Mouse (Mus musculus) right cerebral cortex, adult 2 months (tissue): ENCODE results near the gene Bsph1.
A peak's percentile ranks its signal among the peaks of the same experiment; 100 is the strongest.

Experiments used
- DNase-seq, 2 experiments: peaks; one replicate each; pipeline ENCODE4 v3.0.0; 2021 to 2022; ENCODE audit warnings: low spot score in 2 of 2

Gene Bsph1

DNA sequence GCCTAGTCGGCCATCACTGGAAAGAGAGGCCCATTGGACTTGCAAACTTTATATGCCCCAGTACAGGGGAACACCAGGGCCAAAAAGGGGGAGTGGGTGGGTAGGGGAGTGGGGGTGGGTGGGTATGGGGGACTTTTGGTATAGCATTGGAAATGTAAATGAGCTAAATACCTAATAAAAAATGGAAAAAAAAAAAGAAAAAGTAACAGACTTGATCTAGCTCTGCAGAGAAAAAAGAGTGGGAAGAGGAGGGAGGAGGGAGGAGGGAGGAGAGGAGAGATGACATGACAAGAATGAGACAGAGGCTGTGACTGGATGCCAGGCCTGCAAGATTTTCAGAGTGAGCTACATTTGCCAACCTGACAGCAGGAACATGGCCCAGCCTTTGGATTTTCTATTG, at the start of gene Bsph1:
Bsph1 (plus strand) TSS at position 301 of the 400 bp plus-strand sequence.
- peak in 1 of 2 experiments; percentile 1 for DNase-seq

DNA sequence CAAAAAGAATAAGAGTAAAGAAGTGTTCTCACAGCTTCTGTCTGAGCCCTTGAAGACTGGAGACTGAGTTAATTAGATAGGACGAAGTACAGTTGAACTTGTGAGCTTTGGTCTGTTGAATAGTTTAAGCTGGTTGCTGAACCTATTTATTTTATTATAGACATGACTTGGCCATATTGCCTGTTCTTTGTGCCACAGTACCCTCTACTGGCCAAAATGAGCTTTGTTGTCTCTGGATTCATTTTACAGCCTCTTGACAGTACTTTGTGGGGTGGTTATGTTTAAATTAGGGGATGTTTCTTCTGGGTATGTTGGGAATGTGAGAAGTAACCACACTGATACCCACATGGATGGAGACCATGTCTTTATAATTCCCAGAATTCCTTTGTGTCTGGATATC, 60.9 kb downstream of the Bsph1 start:
- peak; percentile 40 to 47 for DNase-seq
